Mouse (Mus musculus) T-helper 17 cell (primary cell): Measurements from ENCODE around the gene Cnp.
"Not testable (repeated sequence)": the region's sequence is repeated elsewhere in the genome, so short reads cannot be mapped to it uniquely, and the experiment has no call there.

Experiments
- in situ Hi-C, 2 experiments: fragments of 300-600 bp; cut with MboI, MseI; formaldehyde crosslinking; loops; 1 replicate in 1 of 2; 2 replicates in 1 of 2; pipeline ENCODE4 v1.15.1; 2025; ENCODE audit warnings: high pct_unique_total_duplicates in 2 of 2

Cnp gene

GRCm38 (mm10) chr11:100574708-100575483, at the start of gene Cnp:
TSS of gene Cnp (plus strand) at chr11:100574904.
- in situ Hi-C loops, result loop anchor here in 1 of 2 experiments (10.0 kb wide), 1 partner anchor 50 kb away; the partner anchor contains the start of gene Dnajc7

GRCm38 (mm10) chr11:100524987-100525630, 49.6 kb upstream of the Cnp start:
- in situ Hi-C loops, result no loop called here

GRCm38 (mm10) chr11:100526052-100526816, 48.5 kb upstream of the Cnp start:
- in situ Hi-C loops, result no loop called here

GRCm38 (mm10) chr11:100527066-100527457, 47.6 kb upstream of the Cnp start:
- in situ Hi-C loops, result no loop called here

- in situ Hi-C loops, result no loop called here
Measured at GRCm38 (mm10) chr11:100527458-100528374, 47.0 kb upstream of the Cnp start, which contains the start of gene Acly. TSS of gene Acly (minus strand) at chr11:100528000.

GRCm38 (mm10) chr11:100528375-100529165, 46.1 kb upstream of the Cnp start:
- in situ Hi-C loops, result no loop called here

GRCm38 (mm10) chr11:100533871-100534270, 40.8 kb upstream of the Cnp start:
- in situ Hi-C loops, result no loop called here

- in situ Hi-C loops, result not testable (repeated sequence)
Measured at GRCm38 (mm10) chr11:100534411-100534810, 40.3 kb upstream of the Cnp start.

GRCm38 (mm10) chr11:100534821-100535220, 39.9 kb upstream of the Cnp start:
- in situ Hi-C loops, result not testable (repeated sequence)

GRCm38 (mm10) chr11:100535996-100536395, 38.7 kb upstream of the Cnp start:
- in situ Hi-C loops, result no loop called here

- in situ Hi-C loops, result no loop called here
Measured at GRCm38 (mm10) chr11:100536466-100536865, 38.2 kb upstream of the Cnp start.

GRCm38 (mm10) chr11:100540966-100541365, 33.7 kb upstream of the Cnp start:
- in situ Hi-C loops, result no loop called here

GRCm38 (mm10) chr11:100541577-100541976, 33.1 kb upstream of the Cnp start:
- in situ Hi-C loops, result no loop called here

GRCm38 (mm10) chr11:100544832-100545745, 29.6 kb upstream of the Cnp start, which contains the start of gene Ttc25:
TSS of gene Ttc25 (plus strand) at chr11:100545607.
- in situ Hi-C loops, result no loop called here

GRCm38 (mm10) chr11:100545746-100546085, 29.0 kb upstream of the Cnp start:
- in situ Hi-C loops, result no loop called here

- in situ Hi-C loops, result no loop called here
Measured at GRCm38 (mm10) chr11:100546955-100547354, 27.7 kb upstream of the Cnp start.

GRCm38 (mm10) chr11:100548141-100548540, 26.6 kb upstream of the Cnp start:
- in situ Hi-C loops, result no loop called here

GRCm38 (mm10) chr11:100549466-100549865, 25.2 kb upstream of the Cnp start:
- in situ Hi-C loops, result no loop called here

- in situ Hi-C loops, result no loop called here
Measured at GRCm38 (mm10) chr11:100550101-100550500, 24.6 kb upstream of the Cnp start.
